10 mouse cellular contexts compared by ENCODE assay signal in genomic region chr16:44122982-44123725, GRCm38 (mm10). TPM values are rescaled to one million over a fixed set of nuclear protein-coding genes. Genes with fewer than 3 reads are reported as not detected.
DNase-seq lines count a peak whose midpoint lies in the region; ATAC-seq and TF ChIP-seq lines count a peak whose summit lies in the region.
"Had no signal": no experiment of that assay in that cellular context is flagged by ENCODE, and none has a peak within 500 bp of the region (broad histone marks: within the 10 kb centered on the region; RNA-seq: fewer than 3 reads in every experiment).

No protein-coding gene starts in this region.

- no peak overlapping the region for H3K4me2 ChIP-seq in embryonic facial prominence, embryonic 14.5 days (ENCODE audit: low read depth, low read length)
- H3K4me2 ChIP-seq in myocyte (ENCODE audit: low read depth) = peak overlapping the region; percentile 86
- H3K4me2 ChIP-seq: lung, embryonic 14.5 days had no signal

- peaks cover 62% of the 10 kb centered on the region for H3K79me2 ChIP-seq in myocyte (ENCODE audit: control insufficient read depth, insufficient read depth)

- H3K4me3 ChIP-seq in embryonic facial prominence, embryonic 14.5 days (ENCODE audit: low read depth, low read length) = no peak overlapping the region
- H3K4me3 ChIP-seq in embryonic facial prominence, embryonic 10.5 days = no peak overlapping the region
- H3K4me3 ChIP-seq in cerebellum, adult 2 months (replicated peaks; ENCODE audit: insufficient read depth, low read depth, low read length) = no peak overlapping the region
- H3K4me3 ChIP-seq in myocyte = no peak overlapping the region

- no peak overlapping the region for H3K27ac ChIP-seq in embryonic facial prominence, embryonic 14.5 days (replicated peaks; ENCODE audit: low read depth, low read length)
- H3K27ac ChIP-seq in embryonic facial prominence, embryonic 10.5 days (replicated peaks) = no peak overlapping the region
- H3K27ac ChIP-seq in cerebellum, adult 2 months (ENCODE audit: insufficient read depth, low read length) = peak overlapping the region; percentile 89

- ATAC-seq in embryonic facial prominence, embryonic 14.5 days (ENCODE audit: low read depth) = no peak
- ATAC-seq: intestine, postnatal 0 days had no signal

- no peak overlapping the region for H3ac ChIP-seq in myocyte (ENCODE audit: control insufficient read depth, insufficient read length)

- 79% methylated on average over 7 of the region's 7 CpGs for WGBS in embryonic facial prominence, embryonic 14.5 days
- WGBS in embryonic facial prominence, embryonic 10.5 days = 92% methylated on average over 7 of the region's 7 CpGs
- WGBS in cerebellum, adult 2 months = 15% methylated on average over 7 of the region's 7 CpGs

- H3K4me1 ChIP-seq in embryonic facial prominence, embryonic 14.5 days (ENCODE audit: control insufficient read depth, insufficient read depth, low read length) = no peaks in the 10 kb centered on the region; the same call in 1 of the 2 replicates
- no peaks in the 10 kb centered on the region for H3K4me1 ChIP-seq in embryonic facial prominence, embryonic 10.5 days
- H3K4me1 ChIP-seq in cerebellum, adult 2 months (ENCODE audit: control insufficient read depth, insufficient read depth, low read length) = peaks cover 30% of the 10 kb centered on the region; the same call in 1 of the 2 replicates

- no peak for TF ChIP-seq POLR2A in cerebellum, adult 2 months (IDR thresholded peaks at IDR 0.05; ENCODE audit: borderline replicate concordance, insufficient read depth, low read length)
- TF ChIP-seq POLR2A in myocyte (IDR thresholded peaks at IDR 0.05; ENCODE audit: insufficient read length, low read depth) = no peak

- no peak for TF ChIP-seq CTCF in cerebellum, adult 2 months (IDR thresholded peaks at IDR 0.05; ENCODE audit: borderline replicate concordance, insufficient read depth, low read depth, low read length)

- H3K36me3 ChIP-seq in embryonic facial prominence, embryonic 14.5 days (ENCODE audit: control insufficient read depth, insufficient read depth, low read length) = no peaks in the 10 kb centered on the region
- no peaks in the 10 kb centered on the region for H3K36me3 ChIP-seq in embryonic facial prominence, embryonic 10.5 days (replicated peaks)
- no peaks in the 10 kb centered on the region for H3K36me3 ChIP-seq in myocyte (ENCODE audit: control insufficient read depth, insufficient read depth)

- no peaks in the 10 kb centered on the region for H3K27me3 ChIP-seq in embryonic facial prominence, embryonic 14.5 days (replicated peaks; ENCODE audit: control insufficient read depth, insufficient read depth, low read length)
- H3K27me3 ChIP-seq in embryonic facial prominence, embryonic 10.5 days (replicated peaks; ENCODE audit: low read depth, poor library complexity, severe bottlenecking) = no peaks in the 10 kb centered on the region
- no peaks in the 10 kb centered on the region for H3K27me3 ChIP-seq in cerebellum, adult 2 months (ENCODE audit: control insufficient read depth, insufficient read depth, low read length)
- H3K27me3 ChIP-seq in myocyte (ENCODE audit: control insufficient read depth, insufficient read depth, insufficient read length) = no peaks in the 10 kb centered on the region

- no peak overlapping the region for H3K9ac ChIP-seq in embryonic facial prominence, embryonic 14.5 days (ENCODE audit: low read depth, low read length)
- H3K9ac ChIP-seq: lung, embryonic 14.5 days had no signal

- intact Hi-C loops in left cerebral cortex, postnatal 14 days (cut with DNase I) = no loop called here
- intact Hi-C loops in left cerebral cortex, postnatal 4 days (cut with DNase I) = no loop called here

- peak; percentile 16 for DNase-seq in embryonic facial prominence, embryonic 14.5 days (ENCODE audit: low spot score)
- DNase-seq in embryonic facial prominence, embryonic 10.5 days (ENCODE audit: low spot score) = no peak
- peak; percentile 55 to 72 for DNase-seq in left cerebral cortex, postnatal 14 days (ENCODE audit: low spot score in 2 of 2)
- DNase-seq in left cerebral cortex, postnatal 4 days = no peak
- peak; percentile 52 to 86 for DNase-seq in cerebellum, adult 2 months
- no peak for DNase-seq in urinary bladder, postnatal 10 days (ENCODE audit: low spot score)
- no peak for DNase-seq in urinary bladder, postnatal 36 days (ENCODE audit: low spot score in 2 of 2)
- DNase-seq: lung, embryonic 14.5 days had no signal

- no peaks in the 10 kb centered on the region for H3K9me3 ChIP-seq in embryonic facial prominence, embryonic 14.5 days (ENCODE audit: control insufficient read depth, low read length)
- no peaks in the 10 kb centered on the region for H3K9me3 ChIP-seq in embryonic facial prominence, embryonic 10.5 days

TF ChIP-seq in myocyte, 11 proteins besides CTCF, POLR2A, EP300 and RAD21:
- TF ChIP-seq MYOG (IDR thresholded peaks at IDR 0.05; ENCODE audit: control insufficient read depth in 1 of 3, insufficient read depth in 1 of 3, insufficient read length in 2 of 3, low read depth in 2 of 3) (peak in 2 of 3 experiments; percentile 44 to 69), MAX (IDR thresholded peaks at IDR 0.05; ENCODE audit: low read depth) (no peak), CEBPB (IDR thresholded peaks at IDR 0.05; ENCODE audit: insufficient read depth, poor library complexity, severe bottlenecking) (no peak), USF1 (IDR thresholded peaks at IDR 0.05; ENCODE audit: low read depth) (no peak), TCF12 (IDR thresholded peaks at IDR 0.05; ENCODE audit: insufficient read depth, poor library complexity, severe bottlenecking) (peak; percentile 57), REST (IDR thresholded peaks at IDR 0.05; ENCODE audit: insufficient read depth, insufficient read length) (no peak), MYOD1 (IDR thresholded peaks at IDR 0.05; ENCODE audit: control insufficient read depth in 1 of 3, insufficient read length in 2 of 3, low read depth in 2 of 3) (peak; percentile 62 to 85 (median 81)), POLR2AphosphoS2 (IDR thresholded peaks at IDR 0.05; ENCODE audit: insufficient read length, low read depth) (no peak), SRF (IDR thresholded peaks at IDR 0.05; ENCODE audit: control insufficient read depth, insufficient read length, low read depth) (no peak), E2F4 (IDR thresholded peaks at IDR 0.05; ENCODE audit: insufficient read depth) (no peak), TCF3 (IDR thresholded peaks at IDR 0.05; ENCODE audit: insufficient read length, low read depth) (no peak)
TF ChIP-seq in myocyte: peak in this region for 3.

RNA-seq across cellular contexts. Expression of gene Atp6v1a, which starts 16.4 kb away (rescaled TPM):
- polyA plus RNA-seq in embryonic facial prominence, embryonic 14.5 days (2014; fragmentation: Nextera tagmentation; extraction: Ambion mirVana) = 75.2 and 76.2 TPM in 2 replicates
- polyA plus RNA-seq in embryonic facial prominence, embryonic 10.5 days (2016; fragmentation: Nextera tagmentation; extraction: Ambion mirVana) = 40.5 and 42.8 TPM in 2 replicates
- total RNA-seq in left cerebral cortex, postnatal 14 days (2021) = 100 to 1,000 TPM; 437 to 445 TPM
- 100 to 1,000 TPM; 237 to 255 TPM for total RNA-seq in left cerebral cortex, postnatal 4 days (2021)
- 230 and 250 TPM in 2 replicates for polyA plus RNA-seq in cerebellum, adult 2 months (2012; rRNA removed)
- 28.7 TPM for polyA plus RNA-seq in myocyte (2012; fragmentation: generic; extraction: Trizol)

RNA-seq across cellular contexts. Expression of gene Naa50, which starts 16.5 kb away (rescaled TPM):
- 88.8 and 92.1 TPM in 2 replicates for polyA plus RNA-seq in embryonic facial prominence, embryonic 14.5 days (2014; fragmentation: Nextera tagmentation; extraction: Ambion mirVana)
- polyA plus RNA-seq in embryonic facial prominence, embryonic 10.5 days (2016; fragmentation: Nextera tagmentation; extraction: Ambion mirVana) = 133 and 135 TPM in 2 replicates
- total RNA-seq in left cerebral cortex, postnatal 14 days (2021) = 10 to 100 TPM; 52.4 to 52.8 TPM
- 10 to 100 TPM; 56.0 to 60.5 TPM for total RNA-seq in left cerebral cortex, postnatal 4 days (2021)
- 28.9 and 30.0 TPM in 2 replicates for polyA plus RNA-seq in cerebellum, adult 2 months (2012; rRNA removed)
- polyA plus RNA-seq in myocyte (2012; fragmentation: generic; extraction: Trizol) = 34.7 TPM

RNA-seq across cellular contexts. Expression of gene Usf3, which starts 49.9 kb away (rescaled TPM):
- polyA plus RNA-seq in embryonic facial prominence, embryonic 14.5 days (2014; fragmentation: Nextera tagmentation; extraction: Ambion mirVana) = 4.7 and 5.5 TPM in 2 replicates
- polyA plus RNA-seq in embryonic facial prominence, embryonic 10.5 days (2016; fragmentation: Nextera tagmentation; extraction: Ambion mirVana) = 2.6 TPM in 2 replicates
- total RNA-seq in left cerebral cortex, postnatal 14 days (2021) = 10 to 100 TPM; 36.4 to 38.1 TPM
- total RNA-seq in left cerebral cortex, postnatal 4 days (2021) = 10 to 100 TPM; 27.7 to 27.9 TPM
- polyA plus RNA-seq in cerebellum, adult 2 months (2012; rRNA removed) = 14.2 and 15.3 TPM in 2 replicates
- polyA plus RNA-seq in myocyte (2012; fragmentation: generic; extraction: Trizol) = 3.5 TPM

Comparison
In these comparisons a context has a peak if more than half of its experiments do, and no peak if none do; other contexts are left out.
1. DNase-seq: peak in embryonic facial prominence, embryonic 14.5 days (single experiment), left cerebral cortex, postnatal 14 days (2 of 2) and cerebellum, adult 2 months (2 of 2); none in embryonic facial prominence, embryonic 10.5 days (single experiment), left cerebral cortex, postnatal 4 days (single experiment), urinary bladder, postnatal 10 days (single experiment) and urinary bladder, postnatal 36 days (0 of 2).